Mouse (Mus musculus): Measurements from ENCODE around the gene Slc13a3. TPM values are rescaled to one million over a fixed set of nuclear protein-coding genes. Genes with fewer than 3 reads are reported as not detected.

Slc13a3 gene
- polyA plus RNA-seq, 1 experiment, result 1.6 TPM

DNA sequence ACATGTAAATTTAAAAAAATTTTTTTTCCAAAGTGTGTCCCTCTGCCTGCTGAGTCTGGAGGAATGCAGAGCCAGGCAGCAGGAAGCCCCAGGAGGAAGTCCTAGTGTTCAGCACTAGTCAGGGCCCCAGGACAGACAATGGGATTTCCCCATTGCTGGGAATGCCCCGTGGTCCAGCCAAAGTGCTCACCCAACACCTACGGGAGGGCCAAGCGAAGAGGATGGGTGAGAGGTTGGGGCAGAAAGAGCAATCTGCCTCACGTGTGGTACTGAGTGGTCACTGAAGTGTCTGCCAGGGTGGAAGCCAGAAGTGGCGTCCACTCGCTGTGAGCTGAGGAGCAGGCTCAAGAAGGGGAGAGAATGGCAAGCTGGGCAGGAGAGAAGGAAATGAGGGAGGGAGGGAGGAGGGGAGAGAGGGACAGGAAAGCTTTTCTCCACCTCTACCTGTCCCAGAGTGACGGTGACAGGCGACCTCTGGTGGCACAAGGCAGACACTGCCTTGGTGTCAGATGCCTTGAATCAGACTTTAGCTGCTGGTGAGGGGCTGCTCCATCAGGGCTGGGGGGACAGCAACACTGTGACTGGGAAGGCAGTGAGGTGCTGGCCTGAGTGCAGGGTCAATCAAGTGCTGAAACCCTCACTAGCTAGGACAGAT, 14.0 kb upstream of the Slc13a3 start:
- no peak for TF ChIP-seq POLR2A (IDR thresholded peaks at IDR 0.05; ENCODE audit: borderline replicate concordance, control insufficient read depth, low read depth, low read length)
- TF ChIP-seq CTCF (IDR thresholded peaks at IDR 0.05; ENCODE audit: control insufficient read depth, insufficient read depth, low read length), result peak; percentile 90
- H3K27ac ChIP-seq (ENCODE audit: control insufficient read depth, insufficient read depth, low read depth, low read length, poor library complexity), result no peak overlapping the region
- no peaks in the 10 kb centered on the region for H3K4me1 ChIP-seq (ENCODE audit: control insufficient read depth, insufficient read depth, low read length)
- WGBS, result 10% methylated on average over 8 of the region's 8 CpGs
- H3K4me3 ChIP-seq (replicated peaks; ENCODE audit: control insufficient read depth, low read depth, low read length), result no peak overlapping the region

DNA sequence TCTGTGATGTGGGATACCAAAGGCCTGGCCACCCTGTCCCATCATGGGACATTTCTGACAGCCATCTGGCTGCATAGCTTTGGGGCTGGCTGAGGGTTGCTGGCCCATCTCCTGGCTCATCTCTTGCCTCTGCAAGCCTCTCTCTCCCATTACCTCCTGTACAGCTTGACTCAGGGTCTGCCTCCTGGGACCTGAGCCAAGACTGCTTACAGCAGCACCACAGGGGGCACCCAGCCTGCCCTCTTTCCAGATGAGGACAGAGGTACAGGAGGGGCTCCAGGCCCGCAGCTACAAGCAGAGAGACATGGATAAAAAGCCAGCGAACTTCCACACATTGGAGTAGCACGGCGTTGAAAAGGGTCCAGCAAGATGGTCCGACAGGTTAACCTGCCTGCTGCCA, 13.4 kb upstream of the Slc13a3 start:
- WGBS, result 78% methylated on average over 5 of the region's 5 CpGs
- TF ChIP-seq POLR2A (IDR thresholded peaks at IDR 0.05; ENCODE audit: borderline replicate concordance, control insufficient read depth, low read depth, low read length) (no peak), CTCF (IDR thresholded peaks at IDR 0.05; ENCODE audit: control insufficient read depth, insufficient read depth, low read length) (no peak)
- Histone ChIP-seq H3K27ac (ENCODE audit: control insufficient read depth, insufficient read depth, low read depth, low read length, poor library complexity) (no peak overlapping the region), H3K4me1 (ENCODE audit: control insufficient read depth, insufficient read depth, low read length) (no peaks in the 10 kb centered on the region), H3K4me3 (replicated peaks; ENCODE audit: control insufficient read depth, low read depth, low read length) (no peak overlapping the region)

DNA sequence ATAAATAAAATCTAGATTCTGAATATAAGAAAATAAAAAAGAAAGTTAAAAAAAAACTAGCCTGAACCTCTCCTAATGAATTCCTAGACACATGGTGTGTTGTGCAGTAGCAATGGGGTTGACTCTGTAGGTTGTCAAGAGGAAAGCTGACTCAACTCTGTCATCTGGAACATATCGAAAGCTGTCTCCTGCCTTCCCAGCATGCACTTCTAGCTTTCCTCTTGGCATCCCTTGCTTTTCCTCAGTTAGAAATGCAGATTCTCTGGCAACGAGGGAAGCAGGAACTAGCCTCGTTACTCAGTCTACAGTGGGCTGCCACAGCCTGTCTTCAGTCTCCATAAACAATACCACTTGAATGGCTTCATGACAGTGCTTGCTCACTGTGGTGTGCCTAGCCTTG, 12.8 kb upstream of the Slc13a3 start:
- Histone ChIP-seq H3K4me3 (replicated peaks; ENCODE audit: control insufficient read depth, low read depth, low read length) (no peak overlapping the region), H3K4me1 (ENCODE audit: control insufficient read depth, insufficient read depth, low read length) (no peaks in the 10 kb centered on the region), H3K27ac (ENCODE audit: control insufficient read depth, insufficient read depth, low read depth, low read length, poor library complexity) (no peak overlapping the region)
- WGBS, result 61% methylated on average over 3 of the region's 3 CpGs
- TF ChIP-seq CTCF (IDR thresholded peaks at IDR 0.05; ENCODE audit: control insufficient read depth, insufficient read depth, low read length), result no peak

DNA sequence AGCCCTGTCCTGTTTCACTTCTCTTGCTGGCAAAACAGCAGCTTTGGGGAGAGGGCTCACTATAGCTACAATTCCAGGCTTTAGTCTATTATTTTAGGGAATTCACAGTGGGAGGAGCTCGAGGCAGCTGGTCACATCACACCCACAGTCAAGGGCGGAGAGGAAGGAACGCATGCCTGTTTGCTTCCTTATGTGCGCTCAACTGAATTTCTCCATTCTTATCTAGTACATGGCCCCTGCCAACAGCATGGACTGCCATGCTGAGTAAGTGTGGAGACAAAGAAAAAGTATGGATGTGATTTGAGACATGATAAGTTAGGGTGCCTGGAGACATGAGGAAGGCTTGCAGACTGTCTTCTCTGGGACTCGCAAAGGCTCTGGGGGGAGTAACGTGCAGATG, 11.1 kb upstream of the Slc13a3 start:
- 52% methylated on average over 6 of the region's 6 CpGs for WGBS
- no peak overlapping the region for H3K4me3 ChIP-seq (replicated peaks; ENCODE audit: control insufficient read depth, low read depth, low read length)
- H3K4me1 ChIP-seq (ENCODE audit: control insufficient read depth, insufficient read depth, low read length), result no peaks in the 10 kb centered on the region
- H3K27ac ChIP-seq (ENCODE audit: control insufficient read depth, insufficient read depth, low read depth, low read length, poor library complexity), result no peak overlapping the region
- TF ChIP-seq POLR2A (IDR thresholded peaks at IDR 0.05; ENCODE audit: borderline replicate concordance, control insufficient read depth, low read depth, low read length) (no peak), CTCF (IDR thresholded peaks at IDR 0.05; ENCODE audit: control insufficient read depth, insufficient read depth, low read length) (no peak)

DNA sequence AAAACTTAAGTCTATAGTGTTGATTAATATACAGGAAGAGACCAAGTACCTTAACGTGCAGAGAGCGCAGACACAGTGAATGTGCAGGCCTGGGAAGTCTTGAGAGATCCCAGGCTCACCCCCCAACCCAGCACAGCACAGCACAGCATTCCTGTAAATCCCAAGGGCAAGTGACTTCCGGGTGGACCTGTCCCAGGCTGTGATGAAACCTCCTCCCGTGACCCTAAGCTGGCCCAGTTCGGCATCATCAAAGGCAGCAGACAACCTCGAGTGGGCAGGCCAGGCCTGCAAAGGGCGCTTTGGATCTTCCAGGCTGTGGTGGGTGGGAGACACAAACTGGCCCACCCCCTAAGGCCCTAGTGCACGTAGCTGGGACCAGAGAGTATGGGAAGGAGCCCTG, 9.0 kb upstream of the Slc13a3 start:
- H3K27ac ChIP-seq (ENCODE audit: control insufficient read depth, insufficient read depth, low read depth, low read length, poor library complexity), result no peak overlapping the region
- no peak overlapping the region for H3K4me3 ChIP-seq (replicated peaks; ENCODE audit: control insufficient read depth, low read depth, low read length)
- no peaks in the 10 kb centered on the region for H3K4me1 ChIP-seq (ENCODE audit: control insufficient read depth, insufficient read depth, low read length)
- WGBS, result 74% methylated on average over 8 of the region's 8 CpGs
- TF ChIP-seq CTCF (IDR thresholded peaks at IDR 0.05; ENCODE audit: control insufficient read depth, insufficient read depth, low read length), result no peak
- no peak for TF ChIP-seq POLR2A (IDR thresholded peaks at IDR 0.05; ENCODE audit: borderline replicate concordance, control insufficient read depth, low read depth, low read length)

DNA sequence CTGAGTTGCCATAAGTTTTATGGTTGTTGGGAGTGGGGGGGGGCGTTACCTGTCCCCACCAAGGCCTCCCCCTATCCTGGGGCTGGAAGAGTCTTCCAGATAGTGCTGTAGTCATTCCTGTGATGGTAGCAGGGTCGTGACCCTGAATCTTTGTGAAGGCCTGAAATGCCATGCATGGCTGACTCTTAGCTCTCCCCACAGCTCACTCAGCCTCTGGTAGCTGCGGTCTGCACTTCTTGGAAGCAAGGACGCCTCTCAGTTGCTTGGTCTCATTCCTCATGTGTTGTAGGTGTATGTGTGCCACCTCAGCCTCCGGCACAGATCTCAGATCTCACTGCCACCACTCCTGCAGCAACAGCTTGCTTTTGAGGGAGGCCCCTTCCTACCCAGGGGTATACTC, 2.8 kb upstream of the Slc13a3 start:
- WGBS, result 68% methylated on average over 5 of the region's 5 CpGs
- H3K4me1 ChIP-seq (ENCODE audit: control insufficient read depth, insufficient read depth, low read length), result no peaks in the 10 kb centered on the region
- TF ChIP-seq POLR2A (IDR thresholded peaks at IDR 0.05; ENCODE audit: borderline replicate concordance, control insufficient read depth, low read depth, low read length) (no peak), CTCF (IDR thresholded peaks at IDR 0.05; ENCODE audit: control insufficient read depth, insufficient read depth, low read length) (no peak)
- no peak overlapping the region for H3K4me3 ChIP-seq (replicated peaks; ENCODE audit: control insufficient read depth, low read depth, low read length)
- no peak overlapping the region for H3K27ac ChIP-seq (ENCODE audit: control insufficient read depth, insufficient read depth, low read depth, low read length, poor library complexity)

DNA sequence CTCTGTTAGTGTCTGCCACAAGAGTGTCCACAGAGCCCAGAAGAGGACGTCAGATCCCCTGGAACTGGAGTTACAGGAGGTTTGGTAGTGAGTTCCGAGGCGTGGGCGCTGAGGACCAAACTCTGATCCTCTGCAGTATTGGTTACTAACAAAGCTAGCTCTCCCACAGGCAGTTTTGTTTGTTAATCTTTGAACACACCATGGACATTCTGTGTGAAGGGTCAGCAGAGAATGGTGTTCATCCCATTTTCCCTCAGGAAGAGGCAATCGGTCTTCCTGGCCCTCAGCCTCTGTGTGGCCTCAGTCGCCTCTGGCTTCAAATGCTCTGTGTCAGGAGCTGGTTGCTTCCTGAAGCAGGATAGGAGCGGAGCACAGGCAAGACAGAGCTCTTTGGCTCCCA, 2.4 kb upstream of the Slc13a3 start:
- no peak for TF ChIP-seq CTCF (IDR thresholded peaks at IDR 0.05; ENCODE audit: control insufficient read depth, insufficient read depth, low read length)
- TF ChIP-seq POLR2A (IDR thresholded peaks at IDR 0.05; ENCODE audit: borderline replicate concordance, control insufficient read depth, low read depth, low read length), result no peak
- 77% methylated on average over 7 of the region's 7 CpGs for WGBS
- no peaks in the 10 kb centered on the region for H3K4me1 ChIP-seq (ENCODE audit: control insufficient read depth, insufficient read depth, low read length)

DNA sequence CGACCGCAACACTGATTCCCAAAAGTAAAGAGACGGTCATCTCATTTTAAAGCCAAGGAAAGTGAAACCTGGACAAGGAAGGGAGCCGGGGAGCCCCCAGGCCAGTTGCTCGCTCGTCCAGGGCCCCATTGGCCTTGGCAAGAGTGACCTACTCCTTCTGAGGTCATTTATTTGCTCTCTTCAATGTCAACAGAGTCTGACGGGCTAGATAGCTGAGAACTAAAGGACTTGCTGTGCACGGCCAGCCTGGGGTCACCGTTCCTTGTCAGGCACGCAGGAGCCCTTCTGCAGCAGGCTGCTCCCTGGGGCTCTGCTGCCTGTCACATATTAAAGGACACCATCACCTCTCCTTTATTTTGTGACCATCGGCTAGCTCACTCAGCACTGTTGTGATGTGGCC, 1.1 kb downstream of the Slc13a3 start:
- WGBS, result 89% methylated on average over 11 of the region's 11 CpGs
- TF ChIP-seq CTCF (IDR thresholded peaks at IDR 0.05; ENCODE audit: control insufficient read depth, insufficient read depth, low read length), result no peak
- no peak for TF ChIP-seq POLR2A (IDR thresholded peaks at IDR 0.05; ENCODE audit: borderline replicate concordance, control insufficient read depth, low read depth, low read length)
- H3K4me3 ChIP-seq (replicated peaks; ENCODE audit: control insufficient read depth, low read depth, low read length), result no peak overlapping the region
- H3K27ac ChIP-seq (ENCODE audit: control insufficient read depth, insufficient read depth, low read depth, low read length, poor library complexity), result no peak overlapping the region
- H3K4me1 ChIP-seq (ENCODE audit: control insufficient read depth, insufficient read depth, low read length), result no peaks in the 10 kb centered on the region

More for the DNA sequence above, 2.4 kb upstream of the Slc13a3 start:
- Histone ChIP-seq H3K4me3 (replicated peaks; ENCODE audit: control insufficient read depth, low read depth, low read length) (no peak overlapping the region), H3K27ac (ENCODE audit: control insufficient read depth, insufficient read depth, low read depth, low read length, poor library complexity) (no peak overlapping the region)

DNA sequence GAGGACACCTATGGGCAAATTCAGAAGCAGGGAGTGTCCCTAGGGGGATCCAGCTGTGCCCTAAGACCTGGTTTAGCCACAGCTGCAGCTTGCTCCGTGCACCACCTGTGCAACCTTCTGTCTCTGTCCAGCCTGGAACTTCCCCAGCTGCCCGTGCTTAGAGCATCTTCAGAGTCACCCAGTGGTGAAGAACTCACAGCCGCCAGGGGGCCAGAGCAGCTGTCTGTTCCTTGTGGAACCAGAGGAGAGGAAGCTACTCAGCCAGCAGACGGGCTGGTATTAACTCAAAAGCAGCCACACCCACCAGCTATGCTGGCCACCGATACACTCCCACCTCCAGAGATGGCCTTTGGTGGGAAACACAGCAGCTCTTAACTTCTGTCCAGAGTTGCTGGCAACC, 2.9 kb downstream of the Slc13a3 start:
- Histone ChIP-seq H3K4me1 (ENCODE audit: control insufficient read depth, insufficient read depth, low read length) (no peaks in the 10 kb centered on the region), H3K4me3 (replicated peaks; ENCODE audit: control insufficient read depth, low read depth, low read length) (no peak overlapping the region), H3K27ac (ENCODE audit: control insufficient read depth, insufficient read depth, low read depth, low read length, poor library complexity) (no peak overlapping the region)
- no peak for TF ChIP-seq POLR2A (IDR thresholded peaks at IDR 0.05; ENCODE audit: borderline replicate concordance, control insufficient read depth, low read depth, low read length)
- peak; percentile 23; the same call in 1 of the 2 replicates for TF ChIP-seq CTCF (IDR thresholded peaks at IDR 0.05; ENCODE audit: control insufficient read depth, insufficient read depth, low read length)
- 24% methylated on average over 5 of the region's 5 CpGs for WGBS
